Mouse (Mus musculus) MEL (cell line): Measurements from ENCODE around the gene Lypd8. TPM values are rescaled to one million over a fixed set of nuclear protein-coding genes. Genes with fewer than 3 reads are reported as not detected.
A peak's percentile ranks its signal among the peaks of the same experiment; 100 is the strongest.

ENCODE experiments used
- DNase-seq: peaks from one replicate; pipeline ENCODE4 v3.0.0; 2011; ENCODE audit warnings: low read depth, low spot score
- H3K27ac ChIP-seq: 2 replicates; pipeline ENCODE4 v1.5.1; 2012; ENCODE audit warnings: low read depth, mild to moderate bottlenecking, control low read depth, low read length, moderate library complexity; ENCODE audit not compliant: control insufficient read depth
- H3K27me3 ChIP-seq, 2 experiments: fragments of 150-350 bp in 1 of 2; sonication (generic) in 1 of 2; 2 replicates each; pipeline ENCODE4 v1.6.1; 2012; ENCODE audit warnings: low read length in 2 of 2, mild to moderate bottlenecking in 2 of 2, improper control_type of control experiment in 1 of 2, moderate library complexity in 1 of 2; ENCODE audit not compliant: insufficient read depth in 2 of 2, control insufficient read depth in 1 of 2
- H3K36me3 ChIP-seq, 2 experiments: 2 replicates each; pipeline ENCODE4 v1.6.1; 2012 to 2014; ENCODE audit warnings: low read length in 2 of 2, improper control_type of control experiment in 1 of 2, inconsistent platforms in 1 of 2, mild to moderate bottlenecking in 1 of 2; ENCODE audit not compliant: insufficient read depth in 2 of 2, control insufficient read depth in 1 of 2
- H3K4me1 ChIP-seq, 2 experiments: fragments of 150-350 bp in 1 of 2; sonication (generic) in 1 of 2; 2 replicates each; pipeline ENCODE4 v1.6.1; 2012; ENCODE audit warnings: low read length in 2 of 2, improper control_type of control experiment in 1 of 2, mild to moderate bottlenecking in 1 of 2; ENCODE audit not compliant: insufficient read depth in 2 of 2, control insufficient read depth in 1 of 2
- H3K4me3 ChIP-seq, 2 experiments: fragments of 150-350 bp in 1 of 2; sonication (generic) in 1 of 2; 2 replicates each; pipeline ENCODE4 v1.5.1; 2012; ENCODE audit warnings: low read depth in 2 of 2, low read length in 2 of 2, mild to moderate bottlenecking in 2 of 2, moderate library complexity in 2 of 2, control low read depth in 1 of 2, improper control_type of control experiment in 1 of 2; ENCODE audit not compliant: control insufficient read depth in 1 of 2, insufficient read depth in 1 of 2
- H3K79me2 ChIP-seq: 2 replicates; pipeline ENCODE4 v1.6.1; 2012; ENCODE audit warnings: mild to moderate bottlenecking, low read length, moderate library complexity; ENCODE audit not compliant: control insufficient read depth, poor library complexity, insufficient read depth
- H3K9ac ChIP-seq: 2 replicates; pipeline ENCODE4 v1.6.1; 2012; ENCODE audit warnings: low read depth, mild to moderate bottlenecking, control low read depth, low read length, moderate library complexity; ENCODE audit not compliant: control insufficient read depth, poor library complexity, severe bottlenecking
- H3K9me3 ChIP-seq: fragments of 150-350 bp; sonication (generic); replicated peaks from 2 replicates; pipeline ENCODE4 v1.6.1; 2012; ENCODE audit warnings: mild to moderate bottlenecking, low read length, improper control_type of control experiment, moderate library complexity; ENCODE audit not compliant: insufficient read depth
- CTCF ChIP-seq, 3 experiments: IDR thresholded peaks in 2 of 3; conservative IDR thresholded peaks in 1 of 3; 2 replicates each; pipeline ENCODE4 v1.5.1; 2011 to 2012; ENCODE audit warnings: low read length in 3 of 3, low read depth in 2 of 3, mild to moderate bottlenecking in 2 of 3, improper control_type of control experiment in 1 of 3, inconsistent platforms in 1 of 3, mixed read lengths in 1 of 3, moderate library complexity in 1 of 3; ENCODE audit not compliant: control insufficient read depth in 1 of 3, insufficient read depth in 1 of 3, poor library complexity in 1 of 3, severe bottlenecking in 1 of 3
- ETS1 ChIP-seq: IDR thresholded peaks from 2 replicates; pipeline ENCODE4 v1.6.1; 2012; ENCODE audit warnings: low read depth, mild to moderate bottlenecking, inconsistent platforms, low read length, improper control_type of control experiment, moderate library complexity
- JUND ChIP-seq: IDR thresholded peaks from 2 replicates; pipeline ENCODE4 v1.6.1; 2011; ENCODE audit warnings: low read depth, mild to moderate bottlenecking, improper control_type of control experiment, low read length
- KAT2A ChIP-seq: conservative IDR thresholded peaks from 2 replicates; pipeline ENCODE4 v1.6.1; 2012; ENCODE audit warnings: low read depth, low read length, improper control_type of control experiment, inconsistent platforms
- MAX ChIP-seq: IDR thresholded peaks from 2 replicates; pipeline ENCODE4 v1.6.1; 2011; ENCODE audit warnings: low read length, improper control_type of control experiment
- MEF2A ChIP-seq: IDR thresholded peaks from 2 replicates; pipeline ENCODE4 v1.6.1; 2014; ENCODE audit warnings: low read depth, mild to moderate bottlenecking, inconsistent platforms, low read length, improper control_type of control experiment; ENCODE audit not compliant: poor library complexity, insufficient replicate concordance, severe bottlenecking; ENCODE audit errors: extremely low read depth
- MYB ChIP-seq: IDR thresholded peaks from 2 replicates; pipeline ENCODE4 v1.6.1; 2011; ENCODE audit warnings: mild to moderate bottlenecking, low read depth, low read length, improper control_type of control experiment
- NELFE ChIP-seq: IDR thresholded peaks from 2 replicates; pipeline ENCODE4 v1.6.1; 2011; ENCODE audit warnings: low read depth, low read length, improper control_type of control experiment
- POLR2A ChIP-seq, 2 experiments: IDR thresholded peaks; 2 replicates each; pipeline ENCODE4 v1.6.1; 2011 to 2012; ENCODE audit warnings: low read length in 2 of 2, mild to moderate bottlenecking in 2 of 2, control low read depth in 1 of 2, improper control_type of control experiment in 1 of 2, low read depth in 1 of 2, moderate library complexity in 1 of 2; ENCODE audit not compliant: control insufficient read depth in 1 of 2, insufficient read depth in 1 of 2, poor library complexity in 1 of 2
- POLR2AphosphoS2 ChIP-seq: IDR thresholded peaks from 2 replicates; pipeline ENCODE4 v1.6.1; 2011; ENCODE audit warnings: low read length, improper control_type of control experiment
- RAD21 ChIP-seq: IDR thresholded peaks from 2 replicates; pipeline ENCODE4 v1.6.1; 2011; ENCODE audit warnings: mild to moderate bottlenecking, low read depth, low read length, improper control_type of control experiment
- RCOR1 ChIP-seq: IDR thresholded peaks from 2 replicates; pipeline ENCODE4 v1.6.1; 2012; ENCODE audit warnings: low read depth, mild to moderate bottlenecking, inconsistent platforms, low read length, improper control_type of control experiment
- TBP ChIP-seq: IDR thresholded peaks from 2 replicates; pipeline ENCODE4 v1.8.0; 2011; ENCODE audit warnings: low read depth, low read length, improper control_type of control experiment
- TCF12 ChIP-seq: IDR thresholded peaks from 2 replicates; pipeline ENCODE4 v1.6.1; 2014; ENCODE audit warnings: low read depth, mild to moderate bottlenecking, inconsistent platforms, low read length, improper control_type of control experiment, moderate library complexity
- UBTF ChIP-seq: IDR thresholded peaks from 2 replicates; pipeline ENCODE4 v1.6.1; 2012; ENCODE audit warnings: low read depth, mild to moderate bottlenecking, inconsistent platforms, low read length, improper control_type of control experiment, moderate library complexity, borderline replicate concordance; ENCODE audit not compliant: insufficient read depth
- ZC3H11A ChIP-seq: IDR thresholded peaks from 2 replicates; pipeline ENCODE4 v1.6.1; 2012; ENCODE audit warnings: low read depth, mild to moderate bottlenecking, inconsistent platforms, low read length, improper control_type of control experiment
- ZKSCAN1 ChIP-seq: IDR thresholded peaks from 2 replicates; pipeline ENCODE4 v1.6.1; 2012; ENCODE audit warnings: low read depth, mild to moderate bottlenecking, inconsistent platforms, low read length, improper control_type of control experiment, moderate library complexity
- polyA plus RNA-seq, 2 experiments: library from polyadenylated mRNA; stranded (reverse) in 1 of 2; unstranded in 1 of 2; fragments of >175 nt in 1 of 2; fragments of >200 nt in 1 of 2; gene quantifications; 2 replicates each; pipeline versions ENCODE4 v1.2.1 to v1.2.4; 2012; ENCODE audit warnings: low replicate concordance in 2 of 2, low read depth in 1 of 2; ENCODE audit not compliant: insufficient read length in 2 of 2, insufficient read depth in 1 of 2, missing spikeins in 1 of 2
- total RNA-seq: library from RNA; depleted of rRNA; stranded (reverse); fragments of 300-350 nt; gene quantifications from 2 replicates; pipeline ENCODE4 v1.2.3, GENCODE M21; 2012

Lypd8 gene
- total and polyA plus RNA-seq, 3 experiments = 0.19 to 0.31 TPM; not detected in 1

DNA sequence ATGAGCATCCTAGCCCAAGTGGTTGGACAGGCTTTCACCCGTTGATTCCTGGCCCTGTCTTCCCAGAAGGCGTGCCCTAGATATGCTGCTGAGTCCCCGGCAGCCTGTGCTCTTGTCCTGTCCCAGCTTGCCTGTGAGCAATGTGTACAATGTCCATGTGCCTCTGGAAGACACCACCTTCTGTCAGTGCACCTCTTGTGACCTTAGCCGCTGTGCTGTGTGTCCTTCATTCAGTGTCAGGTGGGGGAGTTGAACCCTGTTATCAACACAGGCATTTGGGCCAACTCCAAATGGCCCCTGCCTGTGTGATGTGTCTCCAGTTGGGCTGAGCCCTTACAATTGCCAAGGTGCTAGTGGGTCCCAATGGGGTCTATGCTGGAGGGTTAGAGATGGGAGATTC lies 32.1 kb upstream of the Lypd8 start:
- H3K9me3 ChIP-seq = no peaks in the 10 kb centered on the region
- H3K4me1 ChIP-seq = peaks cover 5 to 8% of the 10 kb centered on the region in 2 experiments; a peak in 2 of 4 replicates
- H3K27me3 ChIP-seq = no peaks in the 10 kb centered on the region
- H3K79me2 ChIP-seq = no peaks in the 10 kb centered on the region
- TF ChIP-seq POLR2A (IDR thresholded peaks at IDR 0.05; ENCODE audit: control insufficient read depth in 1 of 2, insufficient read depth in 1 of 2, low read depth in 1 of 2, low read length in 2 of 2, poor library complexity in 1 of 2) (no peak), JUND (no peak), MAX (no peak), TBP (no peak), ETS1 (no peak), MYB (no peak), POLR2AphosphoS2 (no peak), ZC3H11A (no peak), ZKSCAN1 (no peak), RCOR1 (no peak), NELFE (no peak), RAD21 (no peak)
- peaks cover 0 to 8% of the 10 kb centered on the region in 2 experiments; a peak in 3 of 4 replicates for H3K36me3 ChIP-seq
- H3K4me3 ChIP-seq = no peak overlapping the region
- H3K9ac ChIP-seq = no peak overlapping the region
- no peak overlapping the region for H3K27ac ChIP-seq
- no peak for DNase-seq

DNA sequence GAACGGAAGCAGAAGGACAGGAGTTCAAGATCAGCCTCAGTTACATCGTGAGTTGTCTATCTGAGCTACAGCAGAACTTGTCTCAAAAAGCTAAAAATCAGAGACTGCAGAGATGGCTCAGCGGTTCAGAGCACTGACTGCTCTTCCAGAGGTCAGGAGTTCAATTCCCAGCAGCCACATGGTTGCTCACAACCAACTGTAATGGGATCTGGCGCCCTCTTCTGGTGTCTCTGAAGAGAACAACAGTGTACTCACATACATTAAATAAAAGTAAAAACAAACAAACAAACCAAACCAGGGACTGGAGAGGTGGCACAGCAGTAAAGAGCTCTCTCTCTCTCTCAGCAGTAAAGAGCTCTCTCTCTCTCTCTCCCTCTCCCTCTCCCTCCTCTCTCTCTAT lies 28.2 kb upstream of the Lypd8 start:
- H3K9me3 ChIP-seq = no peaks in the 10 kb centered on the region
- no peak overlapping the region for H3K27ac ChIP-seq
- H3K27me3 ChIP-seq = no peaks in the 10 kb centered on the region
- DNase-seq = peak; percentile 59
- no peak overlapping the region for H3K9ac ChIP-seq
- H3K4me3 ChIP-seq = no peak overlapping the region
- peaks cover 17 to 40% of the 10 kb centered on the region in 2 experiments for H3K4me1 ChIP-seq
- no peaks in the 10 kb centered on the region for H3K79me2 ChIP-seq
- TF ChIP-seq TCF12 (no peak), ETS1 (no peak), POLR2AphosphoS2 (no peak), KAT2A (no peak), UBTF (no peak), TBP (peak; percentile 73), RAD21 (peak; percentile 8; the same call in 1 of the 2 replicates), CTCF (IDR thresholded peaks at IDR 0.05 in 2 of 3, conservative IDR thresholded peaks at IDR 0.05 in 1 of 3; ENCODE audit: control insufficient read depth in 1 of 3, insufficient read depth in 1 of 3, low read depth in 2 of 3, low read length in 3 of 3, poor library complexity in 1 of 3, severe bottlenecking in 1 of 3) (peak; percentile 31 to 47 (median 39); a peak in 5 of 6 replicates), MEF2A (no peak)
- TF ChIP-seq, all 39 proteins: peak for 3
- peaks cover 0 to 32% of the 10 kb centered on the region in 2 experiments; a peak in 3 of 4 replicates for H3K36me3 ChIP-seq
